In genomic region chr6:11565246-11565645, GRCm38 (mm10) we compare ENCODE assay signal across 17 mouse cellular contexts.
DNase-seq lines count a peak whose midpoint lies in the region; ATAC-seq lines count a peak whose summit lies in the region.
"Had no signal": no experiment of that assay in that cellular context is flagged by ENCODE, and none has a peak within 500 bp of the region (broad histone marks: within the 10 kb centered on the region; RNA-seq: fewer than 3 reads in every experiment).

No protein-coding gene starts in this region.

- DNase-seq in A20 (ENCODE audit: low read depth, low spot score) (peak; percentile 4), MEL-GATA-1-ER (ENCODE audit: extremely low read depth, low read depth) (peak; percentile 1)
- no peak for DNase-seq in cerebellum, adult 8-10 months
- DNase-seq in cerebellum, postnatal 36 days: no peak
- no peak for DNase-seq in right cerebral cortex, postnatal 36 days (ENCODE audit: low spot score in 2 of 2)
- DNase-seq: adrenal gland, adult 2 months; adrenal gland, postnatal 10 days; adrenal gland, postnatal 25 days; cerebellum, adult 11 months; cerebellum, adult 18-20 months; cerebellum, adult 9-10 months; cerebellum, postnatal 10 days; cerebellum, postnatal 25 days; forebrain, postnatal 0 days had no signal

- peak; percentile 62; a peak in 3 of 4 replicates for ATAC-seq in hematopoietic stem cell, adult 5-6 weeks (replicated peaks in 1 of 2; ENCODE audit: insufficient read depth in 1 of 2, low FRiP score in 2 of 2, low TSS enrichment in 1 of 2, low read depth in 1 of 2, poor library complexity in 2 of 2, severe bottlenecking in 2 of 2)
- ATAC-seq: forebrain, embryonic 13.5 days; forebrain, embryonic 15.5 days; forebrain, postnatal 0 days had no signal

Comparison
In these comparisons a context has a peak if more than half of its experiments do, and no peak if none do; other contexts are left out.
1. DNase-seq: peak in A20 (single experiment) and MEL-GATA-1-ER (single experiment); none in cerebellum, adult 8-10 months (single experiment), cerebellum, postnatal 36 days (0 of 2) and right cerebral cortex, postnatal 36 days (0 of 2).